Mouse (Mus musculus) brain, adult 2 months (tissue): ENCODE data around the gene Gm48552.
A peak's percentile ranks its signal among the peaks of the same experiment; 100 is the strongest.

Source experiments
- DNase-seq: peaks from one replicate; pipeline ENCODE4 v3.0.0; 2011; ENCODE audit warnings: low read depth, low spot score

The Gm48552 gene

GRCm38 (mm10) chr10:81419111-81419928 lies 30.5 kb downstream of the Gm48552 start:
- DNase-seq = peak; percentile 5

GRCm38 (mm10) chr10:81420191-81420767 lies 31.5 kb downstream of the Gm48552 start:
- peak; percentile 76 for DNase-seq

- peak; percentile 4 for DNase-seq
These were observed 32.4 kb downstream of the Gm48552 start for GRCm38 (mm10) chr10:81421041-81421796.

GRCm38 (mm10) chr10:81421797-81422100 lies 32.9 kb downstream of the Gm48552 start:
- DNase-seq = peak; percentile 14

GRCm38 (mm10) chr10:81422191-81422590 lies 33.4 kb downstream of the Gm48552 start:
- DNase-seq = peak; percentile 4

- DNase-seq = no peak
These were observed 33.9 kb downstream of the Gm48552 start for GRCm38 (mm10) chr10:81422661-81423217.

GRCm38 (mm10) chr10:81423476-81424245 lies 34.9 kb downstream of the Gm48552 start:
- DNase-seq = peak; percentile 7

GRCm38 (mm10) chr10:81424246-81425051 lies 35.6 kb downstream of the Gm48552 start:
- DNase-seq = peak; percentile 91

GRCm38 (mm10) chr10:81425236-81425850 lies 36.5 kb downstream of the Gm48552 start:
- DNase-seq = peak; percentile 68

GRCm38 (mm10) chr10:81426081-81426671 lies 37.4 kb downstream of the Gm48552 start:
- peak; percentile 42 for DNase-seq

GRCm38 (mm10) chr10:81426897-81427296 lies 38.1 kb downstream of the Gm48552 start:
- peak; percentile 81 for DNase-seq

- no peak for DNase-seq
These were observed 38.5 kb downstream of the Gm48552 start for GRCm38 (mm10) chr10:81427327-81427726.

- peak; percentile 49 for DNase-seq
These were observed 39.1 kb downstream of the Gm48552 start for GRCm38 (mm10) chr10:81427804-81428506.

GRCm38 (mm10) chr10:81428507-81428870 lies 39.7 kb downstream of the Gm48552 start:
- no peak for DNase-seq

- no peak for DNase-seq
These were observed 40.3 kb downstream of the Gm48552 start for GRCm38 (mm10) chr10:81429092-81429491.

- peak; percentile 88 for DNase-seq
These were observed 40.8 kb downstream of the Gm48552 start for GRCm38 (mm10) chr10:81429605-81430061.

GRCm38 (mm10) chr10:81430141-81430830 lies 41.5 kb downstream of the Gm48552 start:
- peak; percentile 92 for DNase-seq

- peak; percentile 94 for DNase-seq
These were observed 42.2 kb downstream of the Gm48552 start for GRCm38 (mm10) chr10:81430831-81431525.
